Mouse (Mus musculus) olfactory bulb, adult 2 months (tissue): ENCODE data around the gene Map6.

Experiments used
- CTCF ChIP-seq: fragments of 200-500 bp; IDR thresholded peaks from 2 replicates; pipeline ENCODE4 v1.5.1; 2012; ENCODE audit warnings: low read depth, mild to moderate bottlenecking, low read length, moderate library complexity; ENCODE audit not compliant: insufficient read depth
- POLR2A ChIP-seq: fragments of 200-500 bp; IDR thresholded peaks from 2 replicates; pipeline ENCODE4 v1.6.1; 2012; ENCODE audit warnings: mild to moderate bottlenecking, low read depth, low read length, moderate library complexity; ENCODE audit not compliant: insufficient read depth

DNA sequence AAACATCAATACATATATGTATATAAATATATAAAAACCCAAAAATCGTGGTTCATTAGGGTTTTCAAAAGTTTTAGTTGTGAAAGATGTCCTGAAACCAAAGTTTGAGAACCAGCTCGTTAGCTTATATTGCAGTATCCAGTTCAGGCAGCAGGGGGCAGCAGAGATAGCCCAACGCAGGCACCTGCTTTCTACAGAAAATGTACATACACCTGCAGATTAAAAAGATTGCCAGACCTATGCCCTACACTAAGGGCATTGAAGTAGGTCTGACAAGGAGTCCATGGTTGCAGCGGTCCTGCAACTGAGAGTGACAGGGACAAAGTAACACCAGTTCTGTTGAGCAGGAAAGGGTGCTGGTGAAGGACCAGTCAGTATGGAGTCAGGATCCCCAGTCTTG is 108.2 kb downstream of the Map6 start:
- TF ChIP-seq CTCF (no peak), POLR2A (no peak)
